Mouse (Mus musculus) skeletal muscle tissue, adult 2 months (tissue): ENCODE results near the gene Kif1b.
A peak's percentile ranks its signal among the peaks of the same experiment; 100 is the strongest.

ENCODE experiments used
- DNase-seq: peaks from one replicate; pipeline ENCODE4 v3.0.0-alpha.2; 2012; ENCODE audit warnings: low read depth, low spot score

Kif1b gene

DNA sequence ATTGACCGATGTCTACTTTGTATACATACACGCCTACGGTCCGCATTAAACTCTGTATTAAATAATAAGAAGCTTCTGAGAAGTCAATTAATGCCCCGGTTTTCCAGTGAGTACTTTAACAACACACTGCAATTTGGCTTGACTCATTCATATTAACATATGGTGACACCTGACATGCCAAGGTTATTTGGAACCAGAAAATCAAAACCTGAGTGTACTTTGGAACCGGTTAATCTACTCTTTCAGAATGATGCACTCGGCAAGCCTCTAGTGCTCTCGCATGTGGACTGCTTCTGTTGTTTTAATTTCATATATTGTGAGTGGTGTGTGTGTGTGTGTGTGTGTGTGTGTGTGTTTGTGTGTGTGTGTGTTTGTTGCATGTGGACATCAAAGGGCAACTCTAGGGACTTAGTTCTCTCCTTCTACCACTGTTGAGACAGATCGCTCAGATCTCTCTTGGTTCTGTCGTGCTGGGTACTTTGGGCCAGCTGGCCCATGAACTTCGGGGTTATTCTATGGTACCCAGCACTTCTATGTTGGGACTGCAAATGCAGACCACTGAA, 6.9 kb upstream of the Kif1b start:
- no peak for DNase-seq

DNA sequence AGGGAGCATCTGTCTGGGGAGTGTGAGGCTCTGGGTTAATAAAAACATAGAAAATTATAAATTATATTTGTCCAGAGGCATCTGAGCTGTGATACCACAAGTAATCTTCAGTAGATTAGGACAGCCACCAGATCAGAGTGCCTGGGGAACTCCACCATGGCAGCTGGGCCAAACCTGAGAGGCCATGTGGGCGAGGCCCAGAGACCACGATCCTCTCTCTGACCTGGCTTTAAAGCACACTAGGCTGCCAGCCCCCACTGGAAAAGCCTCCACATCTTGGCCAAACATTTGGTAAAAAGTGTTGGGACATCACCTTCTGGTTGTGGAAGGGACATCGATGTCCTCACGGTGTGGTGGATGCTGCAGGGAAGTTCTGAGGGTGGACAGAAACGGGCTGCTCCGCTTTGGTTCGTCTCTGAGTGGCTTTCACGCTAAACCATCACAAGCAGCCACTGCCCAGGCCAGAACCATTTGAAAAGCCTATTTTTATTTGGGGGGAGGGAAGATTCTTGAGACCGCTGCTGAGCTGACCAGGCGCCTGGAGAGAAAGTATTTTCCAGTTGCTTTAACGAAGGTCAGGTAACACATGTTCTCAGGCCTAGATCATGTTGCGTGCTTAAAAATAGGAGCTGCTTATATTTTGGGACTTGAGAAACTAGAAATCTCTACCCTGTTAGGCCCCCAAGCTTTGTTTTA, 6.2 kb upstream of the Kif1b start:
- DNase-seq, result peak; percentile 81

GRCm38 (mm10) chr4:149311996-149312395, 4.5 kb upstream of the Kif1b start:
- DNase-seq, result peak; percentile 77

- no peak for DNase-seq
Observed at GRCm38 (mm10) chr4:149308491-149308820, 963 bp upstream of the Kif1b start.

- peak; percentile 89 for DNase-seq
Observed at GRCm38 (mm10) chr4:149306712-149307595, 539 bp downstream of the Kif1b start.

GRCm38 (mm10) chr4:149305761-149306711, 1.5 kb downstream of the Kif1b start:
- peak; percentile 74 for DNase-seq

DNA sequence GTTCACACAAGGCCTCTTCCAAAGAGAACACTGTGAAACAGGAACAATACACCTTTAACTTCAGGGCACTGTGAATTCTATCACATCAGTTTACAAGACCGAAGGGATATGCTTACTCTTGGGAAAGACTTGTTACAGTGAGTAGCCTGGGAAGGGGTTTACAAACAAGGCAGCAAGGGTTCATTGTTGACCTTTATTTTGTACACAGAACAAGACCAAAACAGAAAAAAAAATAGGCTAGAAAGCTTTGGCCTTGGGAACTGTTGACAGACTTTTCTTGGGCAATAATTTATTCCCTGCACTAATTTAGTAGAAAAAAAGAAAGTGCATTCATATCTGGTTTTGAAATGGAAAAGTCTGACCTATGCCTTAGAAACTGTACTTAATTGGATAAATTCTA, 3.0 kb downstream of the Kif1b start:
- no peak for DNase-seq

- no peak for DNase-seq
Observed at GRCm38 (mm10) chr4:149303502-149303901, 4.0 kb downstream of the Kif1b start.

GRCm38 (mm10) chr4:149302751-149303150, 4.7 kb downstream of the Kif1b start:
- DNase-seq, result no peak

DNA sequence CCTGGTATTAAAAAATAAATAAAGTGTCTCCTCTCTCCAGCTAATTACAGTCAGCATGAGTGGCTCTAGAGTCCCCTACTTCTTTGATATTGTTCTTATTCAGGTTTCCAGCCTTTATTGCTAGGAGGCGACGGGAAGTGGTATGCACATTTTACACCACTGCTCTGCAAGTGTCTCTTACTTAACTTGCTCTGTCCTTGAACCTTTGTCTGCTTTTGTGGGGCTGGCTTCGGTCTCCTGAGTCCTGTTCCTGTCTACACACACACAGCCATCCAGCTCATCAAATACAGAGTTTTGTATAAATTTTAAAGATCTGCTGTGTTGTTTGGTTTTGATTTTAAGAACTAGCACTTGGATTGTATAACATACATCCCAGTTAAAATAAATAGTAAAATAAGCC, 5.4 kb downstream of the Kif1b start:
- DNase-seq, result no peak

GRCm38 (mm10) chr4:149296501-149296900, 11.0 kb downstream of the Kif1b start:
- DNase-seq, result no peak

- no peak for DNase-seq
Observed at GRCm38 (mm10) chr4:149292984-149293383, 14.5 kb downstream of the Kif1b start.

DNA sequence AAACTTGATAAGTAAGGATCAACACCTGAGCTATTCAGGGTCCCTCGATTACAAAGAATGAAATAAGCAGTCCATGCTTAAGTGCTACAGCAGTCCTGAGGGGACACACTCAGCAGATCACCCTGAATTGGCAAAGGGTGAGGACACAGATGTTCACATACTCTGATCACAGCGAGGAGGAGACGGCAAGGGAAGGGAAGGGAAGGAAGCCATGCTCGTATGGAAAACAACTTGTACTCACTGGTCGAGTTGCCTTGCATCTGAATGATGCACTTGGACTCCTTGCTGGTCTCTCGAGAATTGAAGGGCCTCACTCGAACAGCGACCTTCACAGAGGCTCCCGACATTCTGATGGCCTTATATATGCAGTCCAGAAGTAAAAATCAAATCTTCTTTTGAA, 16.4 kb downstream of the Kif1b start:
- DNase-seq, result no peak

- DNase-seq, result no peak
Observed at GRCm38 (mm10) chr4:149290157-149290750, 17.2 kb downstream of the Kif1b start.

DNA sequence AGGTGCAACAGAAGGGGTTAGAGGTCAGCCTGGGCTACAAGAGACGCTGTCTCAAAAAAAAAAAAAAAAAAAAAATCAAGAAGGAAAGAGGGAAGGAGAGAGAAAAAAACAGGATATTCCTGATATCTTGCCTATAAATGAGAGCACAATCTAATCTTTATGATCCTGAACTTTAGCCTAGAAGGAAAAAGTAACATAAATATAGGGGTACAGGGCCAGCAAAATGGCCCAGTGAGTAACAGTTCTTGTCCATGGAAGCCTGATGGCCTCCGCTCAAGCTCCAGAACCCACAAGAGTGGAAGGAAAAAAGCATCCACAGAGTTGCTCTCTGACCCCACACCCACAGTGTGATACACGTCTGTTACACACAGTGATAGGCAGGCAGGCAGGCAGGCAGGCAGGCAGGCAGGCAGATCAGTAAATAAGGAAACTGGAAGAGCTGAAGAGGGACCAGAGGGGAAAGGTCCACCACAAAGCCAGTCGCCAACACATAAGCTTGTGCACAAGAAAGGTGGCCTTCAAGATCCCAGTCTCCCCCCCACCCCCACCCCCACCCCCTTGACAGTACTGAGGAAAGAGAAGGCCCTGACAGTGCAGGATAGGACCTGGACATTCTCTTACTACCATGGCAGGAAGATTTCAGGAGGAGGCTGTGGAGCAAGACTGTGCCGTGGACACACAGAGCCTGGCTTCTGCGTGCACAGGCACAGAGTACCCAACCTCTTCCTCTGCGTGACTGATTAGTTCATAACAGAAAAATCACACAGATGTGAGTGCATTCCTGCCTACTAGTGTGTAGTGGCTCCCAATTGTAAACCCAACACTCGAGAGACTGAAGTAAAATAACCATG, 21.0 kb downstream of the Kif1b start:
- no peak for DNase-seq

DNA sequence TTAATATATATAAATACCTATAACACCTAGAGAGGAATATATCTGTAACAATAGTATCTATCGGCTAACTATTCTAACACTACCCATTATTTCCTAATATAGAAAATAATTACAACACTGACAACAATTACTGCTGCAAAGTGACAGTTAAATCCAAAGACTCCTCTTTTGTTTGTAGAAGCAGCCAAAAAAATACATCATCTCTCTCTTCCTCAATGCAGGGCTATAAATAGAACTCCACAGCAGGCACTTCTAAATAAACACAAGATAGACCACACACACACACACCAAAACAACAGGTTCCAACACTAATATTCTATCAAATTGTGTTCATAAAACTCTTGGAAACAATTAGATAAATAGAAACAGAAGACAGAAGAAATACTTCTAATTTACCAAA, 21.8 kb downstream of the Kif1b start:
- no peak for DNase-seq

DNA sequence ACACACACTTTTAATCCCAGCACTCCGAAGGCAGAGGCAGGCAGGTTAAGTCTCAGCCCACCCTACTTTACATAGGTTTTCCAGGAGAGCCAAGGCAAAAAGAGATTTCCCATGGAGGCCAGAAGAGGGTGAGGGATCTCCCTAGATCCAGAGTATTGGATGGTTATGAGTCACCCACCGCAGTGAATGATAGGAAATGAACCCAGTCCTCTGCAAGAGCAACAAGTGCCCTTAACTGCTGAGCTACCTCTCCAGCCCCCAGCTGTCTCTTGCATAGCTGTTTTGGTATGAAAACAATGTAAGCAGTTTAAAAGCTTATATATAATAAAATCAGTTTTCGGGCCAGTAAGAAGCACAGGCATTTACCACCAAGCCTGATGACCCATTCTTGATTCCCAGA, 24.5 kb downstream of the Kif1b start:
- DNase-seq, result no peak

GRCm38 (mm10) chr4:149282025-149282738, 25.3 kb downstream of the Kif1b start:
- DNase-seq, result no peak

DNA sequence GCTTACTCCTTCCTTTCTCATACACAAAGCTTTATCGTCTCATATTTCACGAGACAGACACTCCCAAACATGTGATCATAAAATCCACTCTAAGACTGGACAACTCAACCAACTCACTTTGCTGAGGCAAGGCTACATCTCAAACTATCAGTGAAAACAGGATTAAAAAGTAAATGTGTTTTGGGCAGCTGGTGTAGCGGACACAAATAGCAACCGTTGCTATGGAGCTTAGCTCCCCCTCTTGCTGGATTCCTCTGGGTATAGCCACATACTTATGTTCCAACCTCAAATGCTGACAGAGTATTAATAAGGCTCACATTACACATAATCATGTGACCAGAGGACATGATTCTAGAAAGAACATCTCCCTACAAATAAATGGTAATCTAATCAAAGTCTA, 29.9 kb downstream of the Kif1b start:
- DNase-seq, result peak; percentile 77

DNA sequence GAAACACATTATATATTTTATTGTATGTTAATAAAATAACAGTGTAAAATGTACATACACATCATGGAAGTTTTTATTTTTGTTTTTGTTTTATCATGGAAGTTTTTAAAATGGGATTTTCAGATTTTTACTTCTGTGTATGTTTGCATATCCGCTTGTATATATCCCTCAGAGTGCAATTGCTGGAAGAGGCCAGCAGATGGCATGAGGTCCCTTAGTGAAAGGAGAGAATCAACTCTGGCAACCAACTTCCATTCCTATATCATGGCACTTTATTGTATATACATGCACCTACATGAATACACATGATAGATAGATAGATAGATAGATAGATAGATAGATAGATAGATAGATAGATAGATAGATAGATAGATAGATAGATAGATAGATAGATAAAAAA, 34.4 kb downstream of the Kif1b start:
- DNase-seq, result no peak
